Mouse (Mus musculus): ENCODE results near the gene Ankar.

GRCm38 (mm10) chr1:72716421-72716820, 16.0 kb upstream of the Ankar start:
- TF ChIP-seq POLR2AphosphoS5 (IDR thresholded peaks at IDR 0.05; ENCODE audit: insufficient replicate concordance, low read depth, low read length) (peak; percentile 85), CTCF (IDR thresholded peaks at IDR 0.05; ENCODE audit: low read depth, low read length) (no peak), GATA1 (IDR thresholded peaks at IDR 0.05; ENCODE audit: borderline replicate concordance, low read length) (no peak), TAL1 (conservative IDR thresholded peaks at IDR 0.05; ENCODE audit: low read depth, low read length) (no peak)

Data from G1E (cell line).